Mouse (Mus musculus): ENCODE results near the gene Zfp429. TPM values are rescaled to one million over a fixed set of nuclear protein-coding genes. Genes with fewer than 3 reads are reported as not detected.
A peak's percentile ranks its signal among the peaks of the same experiment; 100 is the strongest.
"Not testable (repeated sequence)": the region's sequence is repeated elsewhere in the genome, so short reads cannot be mapped to it uniquely, and the experiment has no call there.

Zfp429 gene
- polyA plus RNA-seq, 1 experiment from 2014 or later = 5.2 TPM

- H3K4me2 ChIP-seq (replicated peaks) = peak within 1 kb of the TSS; percentile 53
- not testable (repeated sequence) for H3K27me3 ChIP-seq; H3K27ac ChIP-seq; H3K9me3 ChIP-seq; H3K36me3 ChIP-seq; H3K4me1 ChIP-seq (replicated peaks)
- WGBS = 19% methylated on average over 15 of the region's 15 CpGs
- H3K9ac ChIP-seq (replicated peaks) = 0 out of 2 replicates have a peak within 1 kb of the TSS, but pooled peaks have one; percentile 2
- peak; percentile 91 for ATAC-seq
- peak within 1 kb of the TSS; percentile 35 for H3K4me3 ChIP-seq (replicated peaks)
Measured at GRCm38 (mm10) chr13:67375050-67375911, 24.3 kb downstream of the Zfp429 start, which contains the start of the genes Gm28041 and Zfp456. Gene Gm28041 (minus strand): TSS chr13:67375733. Gene Zfp456 (minus strand): TSS chr13:67375810.

- Histone ChIP-seq H3K4me1 (replicated peaks) (peaks cover 10% of the 10 kb centered on the region), H3K27me3 (no peaks in the 10 kb centered on the region), H3K4me2 (replicated peaks) (peak within 1 kb of the TSS; percentile 73), H3K9me3 (no peaks in the 10 kb centered on the region), H3K27ac (no peak within 1 kb of the TSS), H3K36me3 (no peaks in the 10 kb centered on the region), H3K9ac (replicated peaks) (peak within 1 kb of the TSS; percentile 64), H3K4me3 (replicated peaks) (peak within 1 kb of the TSS; percentile 58)
- ATAC-seq = peak; percentile 98
- under 1% methylated on average over 15 of the region's 15 CpGs for WGBS
Measured at GRCm38 (mm10) chr13:67360131-67360744, 39.4 kb downstream of the Zfp429 start, which contains the start of the genes Gm28044 and Zfp953. Gene Gm28044 (minus strand): TSS chr13:67360536. Gene Zfp953 (minus strand): TSS chr13:67360605.

GRCm38 (mm10) chr13:67351854-67352253 is 47.8 kb downstream of the Zfp429 start:
- H3K4me1 ChIP-seq (replicated peaks) = no peaks in the 10 kb centered on the region
- H3K4me2 ChIP-seq (replicated peaks) = no peak overlapping the region
- no peak for ATAC-seq
- no peak overlapping the region for H3K27ac ChIP-seq
- no peaks in the 10 kb centered on the region for H3K27me3 ChIP-seq
- H3K4me3 ChIP-seq (replicated peaks) = no peak overlapping the region
- H3K36me3 ChIP-seq = no peaks in the 10 kb centered on the region
- H3K9ac ChIP-seq (replicated peaks) = no peak overlapping the region
- no peaks in the 10 kb centered on the region for H3K9me3 ChIP-seq

GRCm38 (mm10) chr13:67343422-67343821 is 56.2 kb downstream of the Zfp429 start:
- Histone ChIP-seq H3K4me2 (replicated peaks) (no peak overlapping the region), H3K27me3 (no peaks in the 10 kb centered on the region), H3K4me1 (replicated peaks) (no peaks in the 10 kb centered on the region), H3K9ac (replicated peaks) (no peak overlapping the region), H3K27ac (no peak overlapping the region), H3K36me3 (peaks cover 2% of the 10 kb centered on the region), H3K9me3 (no peaks in the 10 kb centered on the region), H3K4me3 (replicated peaks) (no peak overlapping the region)
- no peak for ATAC-seq
- WGBS = 91% methylated on average over 2 of the region's 2 CpGs

Other genes starting within 250 kb of the Zfp429 start
- 5.8 and 6.9 TPM in 2 replicates for gene Rsl1, start 226.6 kb downstream of the Zfp429 start, polyA plus RNA-seq (2015; fragmentation: Nextera tagmentation; extraction: Ambion mirVana)
- 2.0 and 2.4 TPM in 2 replicates for gene Zfp455, start 205.3 kb downstream of the Zfp429 start, polyA plus RNA-seq (2015; fragmentation: Nextera tagmentation; extraction: Ambion mirVana)
- 5.3 and 5.5 TPM in 2 replicates for gene Zfp458, start 121.4 kb downstream of the Zfp429 start, polyA plus RNA-seq (2015; fragmentation: Nextera tagmentation; extraction: Ambion mirVana)
- 1.5 and 1.6 TPM in 2 replicates for gene Zfp457, start 93.3 kb downstream of the Zfp429 start, polyA plus RNA-seq (2015; fragmentation: Nextera tagmentation; extraction: Ambion mirVana)
- gene Zfp595, start 67.2 kb downstream of the Zfp429 start, polyA plus RNA-seq (2015; fragmentation: Nextera tagmentation; extraction: Ambion mirVana) = 1.4 and 1.7 TPM in 2 replicates
- not detected in 2 replicates for gene Gm28044, start 39.3 kb downstream of the Zfp429 start, polyA plus RNA-seq (2015; fragmentation: Nextera tagmentation; extraction: Ambion mirVana)
- 0.61 and 0.79 TPM in 2 replicates for gene Zfp953, start 39.2 kb downstream of the Zfp429 start, polyA plus RNA-seq (2015; fragmentation: Nextera tagmentation; extraction: Ambion mirVana)
- 0.44 TPM in 1 of 2 replicates, not detected in the other for gene Gm28041, start 24.1 kb downstream of the Zfp429 start, polyA plus RNA-seq (2015; fragmentation: Nextera tagmentation; extraction: Ambion mirVana)
- 0.52 and 1.0 TPM in 2 replicates for gene Zfp456, start 24.0 kb downstream of the Zfp429 start, polyA plus RNA-seq (2015; fragmentation: Nextera tagmentation; extraction: Ambion mirVana)
- gene Zfp459, start 21.6 kb upstream of the Zfp429 start, polyA plus RNA-seq (2015; fragmentation: Nextera tagmentation; extraction: Ambion mirVana) = 0.58 and 0.86 TPM in 2 replicates
- gene Zfp874a, start 51.8 kb upstream of the Zfp429 start, polyA plus RNA-seq (2015; fragmentation: Nextera tagmentation; extraction: Ambion mirVana) = 5.2 and 7.3 TPM in 2 replicates
- gene Zfp874b, start 84.4 kb upstream of the Zfp429 start, polyA plus RNA-seq (2015; fragmentation: Nextera tagmentation; extraction: Ambion mirVana) = 2.3 and 2.4 TPM in 2 replicates
- gene Zfp58, start 100.7 kb upstream of the Zfp429 start, polyA plus RNA-seq (2015; fragmentation: Nextera tagmentation; extraction: Ambion mirVana) = 15.1 and 16.0 TPM in 2 replicates
- not detected in 2 replicates for gene Gm26965, start 126.3 kb upstream of the Zfp429 start, polyA plus RNA-seq (2015; fragmentation: Nextera tagmentation; extraction: Ambion mirVana)
- gene Zfp87, start 126.4 kb upstream of the Zfp429 start, polyA plus RNA-seq (2015; fragmentation: Nextera tagmentation; extraction: Ambion mirVana) = 35.4 and 38.7 TPM in 2 replicates
- 16.2 and 17.1 TPM in 2 replicates for gene Zfp748, start 154.0 kb upstream of the Zfp429 start, polyA plus RNA-seq (2015; fragmentation: Nextera tagmentation; extraction: Ambion mirVana)
- 4.5 and 4.6 TPM in 2 replicates for gene Zfp729b, start 209.9 kb upstream of the Zfp429 start, polyA plus RNA-seq (2015; fragmentation: Nextera tagmentation; extraction: Ambion mirVana)
- not detected in 2 replicates for gene Gm49345, start 237.9 kb upstream of the Zfp429 start, polyA plus RNA-seq (2015; fragmentation: Nextera tagmentation; extraction: Ambion mirVana)
- 3.3 and 3.7 TPM in 2 replicates for gene Zfp729a, start 238.0 kb upstream of the Zfp429 start, polyA plus RNA-seq (2015; fragmentation: Nextera tagmentation; extraction: Ambion mirVana)

Data from midbrain, embryonic 13.5 days (tissue).